Mouse (Mus musculus) CD4-positive, CD25-positive, alpha-beta regulatory T cell, adult 2 months (primary cell): ENCODE measurements around the gene Slc22a19.
"Not testable (repeated sequence)": the region's sequence is repeated elsewhere in the genome, so short reads cannot be mapped to it uniquely, and the experiment has no call there.

ENCODE experiments used
- DNase-seq: peaks from one replicate; pipeline ENCODE4 v3.0.0-alpha.2; 2012; ENCODE audit warnings: low read depth, low spot score

The Slc22a19 gene

GRCm38 (mm10) chr19:7711148-7711547 lies at the start of gene Slc22a19:
Slc22a19 (minus strand) TSS chr19:7711310.
- DNase-seq = no peak

- DNase-seq = not testable (repeated sequence)
Observed at GRCm38 (mm10) chr19:7753371-7753770, 42.3 kb upstream of the Slc22a19 start.

GRCm38 (mm10) chr19:7729543-7729942 lies 18.4 kb upstream of the Slc22a19 start:
- no peak for DNase-seq

- DNase-seq = not testable (repeated sequence)
Observed at GRCm38 (mm10) chr19:7693104-7693503, 18.0 kb downstream of the Slc22a19 start.

- no peak for DNase-seq
Observed at GRCm38 (mm10) chr19:7691259-7691658, 19.9 kb downstream of the Slc22a19 start.

- DNase-seq = no peak
Observed at GRCm38 (mm10) chr19:7687988-7688387, 23.1 kb downstream of the Slc22a19 start.

- DNase-seq = no peak
Observed at GRCm38 (mm10) chr19:7672033-7672432, 39.1 kb downstream of the Slc22a19 start.

- no peak for DNase-seq
Observed at GRCm38 (mm10) chr19:7648913-7649666, 62.0 kb downstream of the Slc22a19 start.

- no peak for DNase-seq
Observed at GRCm38 (mm10) chr19:7633786-7634185, 77.3 kb downstream of the Slc22a19 start.

GRCm38 (mm10) chr19:7633021-7633420 lies 78.1 kb downstream of the Slc22a19 start:
- DNase-seq = no peak
